Mouse (Mus musculus) limb, embryonic 12.5 days (tissue): ENCODE data around the gene Gbp6. TPM values are rescaled to one million over a fixed set of nuclear protein-coding genes. Genes with fewer than 3 reads are reported as not detected.
"Not testable (repeated sequence)": the region's sequence is repeated elsewhere in the genome, so short reads cannot be mapped to it uniquely, and the experiment has no call there.

Experiments used
- ATAC-seq: fragments of 200-750 bp; cut with Nextera tagmentation; 2 replicates; pipeline ENCODE4 v1.8.0; 2017; ENCODE audit warnings: low read depth, moderate TSS enrichment; ENCODE audit not compliant: insufficient number of reproducible peaks, insufficient read depth, low FRiP score, low TSS enrichment
- H3K27ac ChIP-seq: fragments of 300-500 bp; sonication (generic); 2 replicates; pipeline ENCODE4 v1.5.1; 2016; ENCODE audit warnings: mild to moderate bottlenecking, moderate library complexity
- H3K27me3 ChIP-seq: fragments of 300-500 bp; sonication (generic); 2 replicates; pipeline ENCODE4 v1.6.1; 2016; ENCODE audit warnings: mild to moderate bottlenecking, moderate library complexity
- H3K36me3 ChIP-seq: fragments of 300-500 bp; sonication (generic); 2 replicates; pipeline ENCODE4 v1.6.1; 2016; ENCODE audit warnings: mild to moderate bottlenecking, moderate library complexity
- H3K4me1 ChIP-seq: fragments of 300-500 bp; sonication (generic); replicated peaks from 2 replicates; pipeline ENCODE4 v1.6.1; 2016
- H3K4me2 ChIP-seq: fragments of 300-500 bp; sonication (generic); 2 replicates; pipeline ENCODE4 v1.6.1; 2016; ENCODE audit warnings: mild to moderate bottlenecking, moderate library complexity
- H3K4me3 ChIP-seq: fragments of 300-500 bp; sonication (generic); replicated peaks from 2 replicates; pipeline ENCODE4 v1.5.1; 2016; ENCODE audit warnings: mild to moderate bottlenecking
- H3K9ac ChIP-seq: fragments of 300-500 bp; sonication (generic); replicated peaks from 2 replicates; pipeline ENCODE4 v1.6.1; 2016; ENCODE audit warnings: mild to moderate bottlenecking, moderate library complexity
- H3K9me3 ChIP-seq: fragments of 300-500 bp; sonication (generic); 2 replicates; pipeline ENCODE4 v1.6.1; 2016; ENCODE audit warnings: mild to moderate bottlenecking, moderate library complexity
- WGBS: fragments of 180-500 bp; shearing (Covaris S2); methylation state at CpG from one replicate; pipeline ENCODE4 v1.1.7; 2016; 5-methylcytosine and 5-hydroxymethylcytosine counted together
- polyA plus RNA-seq: library from polyadenylated mRNA; unstranded; fragments of >200 nt; fragmentation: Nextera tagmentation; extraction: Ambion mirVana; gene quantifications from 2 replicates; pipeline ENCODE4 v1.2.1, GENCODE M21; 2016

Gene Gbp6
- polyA plus RNA-seq: 0.24 and 0.40 TPM in 2 replicates

DNA sequence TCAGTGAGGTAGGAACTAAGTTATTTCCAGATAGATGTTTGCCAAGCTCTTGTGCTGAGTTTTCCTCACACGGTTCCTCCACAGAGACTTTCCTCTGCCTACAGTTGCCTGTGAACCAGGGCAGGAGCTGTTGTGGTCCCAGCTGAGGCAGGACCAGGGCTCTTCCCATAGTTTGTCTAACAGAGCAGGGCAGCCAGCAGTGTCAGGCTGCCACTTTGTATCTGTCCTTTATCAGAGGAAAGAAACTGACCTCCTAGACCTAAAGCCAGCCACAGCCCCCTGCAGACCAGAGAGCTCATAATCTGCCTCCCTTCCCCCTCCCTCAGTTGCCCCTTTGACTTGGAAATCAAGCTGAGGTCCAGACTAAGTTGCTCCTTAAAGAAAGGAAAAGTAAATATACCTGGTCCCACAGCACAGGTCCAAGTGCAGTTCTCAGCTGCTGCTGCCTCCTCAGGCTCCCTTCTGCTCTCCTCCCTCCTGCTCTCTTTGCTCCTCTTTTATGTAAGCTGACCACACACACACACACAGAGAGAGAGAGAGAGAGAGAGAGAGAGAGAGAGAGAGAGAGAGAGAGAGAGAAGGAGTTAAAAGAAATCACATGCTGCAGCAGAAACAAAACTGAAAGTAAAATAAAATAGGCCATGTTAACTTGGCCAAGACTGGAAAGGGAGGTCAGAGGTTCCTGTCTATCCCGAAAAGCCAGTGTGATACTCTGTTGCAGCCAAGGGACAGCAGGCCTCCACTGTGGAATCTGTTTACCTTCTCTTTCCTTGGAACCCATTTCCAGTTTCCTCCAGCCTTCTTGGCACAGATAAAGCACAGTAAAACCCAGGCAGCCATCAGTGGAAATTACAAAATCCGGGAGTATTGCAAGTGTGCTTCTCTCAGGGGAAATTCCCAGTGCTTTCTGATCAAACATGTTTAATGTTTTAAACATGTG, at the start of gene Gbp6, which contains the start of gene Gm43302:
Gbp6 (minus strand) TSS at position 473 of the 940 bp plus-strand sequence.
Gm43302 (minus strand) TSS at position 470 of the 940 bp plus-strand sequence.
- H3K27ac ChIP-seq, H3K4me1 ChIP-seq, H3K9me3 ChIP-seq, H3K4me2 ChIP-seq, H3K4me3 ChIP-seq, H3K27me3 ChIP-seq, ATAC-seq, H3K36me3 ChIP-seq, H3K9ac ChIP-seq: not testable (repeated sequence)
- WGBS: 48% methylated on average over 3 of the region's 3 CpGs

DNA sequence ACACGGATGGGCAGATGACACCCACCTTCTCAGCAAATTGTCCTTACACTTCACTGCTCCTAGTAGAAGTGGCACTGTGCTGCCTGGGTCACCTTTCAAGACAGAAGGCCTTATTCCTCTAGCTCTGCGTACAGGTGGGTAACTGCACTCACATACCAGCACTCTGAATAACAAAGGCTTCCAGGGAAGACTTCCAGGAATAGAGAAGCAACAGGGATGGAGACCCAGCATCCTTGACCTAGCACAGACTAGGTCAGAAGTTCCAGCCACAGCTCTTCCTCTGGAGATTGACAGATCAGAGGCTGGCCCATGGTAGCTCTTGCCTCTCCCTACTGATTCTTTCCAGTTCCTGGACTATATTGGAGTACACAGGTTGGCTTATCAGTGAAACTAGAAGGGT, 47.8 kb upstream of the Gbp6 start:
- Histone ChIP-seq H3K4me2 (no peak overlapping the region), H3K9ac (no peak overlapping the region), H3K9me3 (no peaks in the 10 kb centered on the region), H3K4me3 (no peak overlapping the region), H3K27ac (no peak overlapping the region), H3K27me3 (no peaks in the 10 kb centered on the region), H3K4me1 (no peaks in the 10 kb centered on the region), H3K36me3 (no peaks in the 10 kb centered on the region)
- 72% methylated on average over 2 of the region's 2 CpGs for WGBS
- no peak for ATAC-seq

DNA sequence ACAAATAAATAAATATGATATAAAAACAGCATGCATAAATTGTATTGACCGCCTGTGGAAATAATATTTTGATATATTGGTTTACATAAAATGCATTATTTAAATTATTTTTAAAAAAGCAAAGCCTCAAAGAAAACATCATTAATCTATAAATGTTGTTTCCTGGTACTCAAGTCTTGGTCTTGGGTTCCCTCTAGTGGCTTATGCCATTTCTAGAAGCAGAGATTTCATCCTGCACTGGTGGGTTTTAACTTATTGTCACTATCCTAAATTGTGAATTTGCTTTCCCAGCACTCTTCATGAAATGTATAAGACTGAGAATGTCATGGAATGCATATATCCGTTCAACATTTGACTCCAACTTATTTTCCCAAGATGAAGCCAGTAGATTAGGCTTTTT, 29.0 kb upstream of the Gbp6 start:
- H3K4me1 ChIP-seq: no peaks in the 10 kb centered on the region
- no peak for ATAC-seq
- no peak overlapping the region for H3K4me3 ChIP-seq
- no peaks in the 10 kb centered on the region for H3K36me3 ChIP-seq
- no peaks in the 10 kb centered on the region for H3K27me3 ChIP-seq
- no peaks in the 10 kb centered on the region for H3K9me3 ChIP-seq
- no peak overlapping the region for H3K27ac ChIP-seq
- WGBS: 66% methylated on average over 2 of the region's 2 CpGs
- no peak overlapping the region for H3K9ac ChIP-seq
- H3K4me2 ChIP-seq: no peak overlapping the region

DNA sequence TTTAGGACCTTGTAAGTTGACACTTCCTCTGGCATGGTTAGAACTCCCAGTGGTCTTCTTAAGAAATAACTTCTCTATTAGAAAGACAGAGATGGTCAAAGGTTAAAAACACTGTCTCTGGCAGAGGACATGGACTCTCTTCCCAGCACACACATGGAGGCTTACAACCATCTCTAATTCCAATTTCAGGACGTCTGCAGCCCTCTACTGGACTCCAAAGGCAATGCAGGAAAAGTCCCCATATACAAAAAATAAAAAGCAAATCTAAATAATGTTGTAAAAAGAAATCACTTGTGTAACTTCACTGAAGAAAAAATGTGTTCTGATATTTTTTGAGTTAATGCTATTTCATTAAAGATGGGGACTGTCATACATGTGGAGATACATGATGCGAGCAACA, 17.4 kb upstream of the Gbp6 start:
- 72% methylated on average over 2 of the region's 2 CpGs for WGBS

DNA sequence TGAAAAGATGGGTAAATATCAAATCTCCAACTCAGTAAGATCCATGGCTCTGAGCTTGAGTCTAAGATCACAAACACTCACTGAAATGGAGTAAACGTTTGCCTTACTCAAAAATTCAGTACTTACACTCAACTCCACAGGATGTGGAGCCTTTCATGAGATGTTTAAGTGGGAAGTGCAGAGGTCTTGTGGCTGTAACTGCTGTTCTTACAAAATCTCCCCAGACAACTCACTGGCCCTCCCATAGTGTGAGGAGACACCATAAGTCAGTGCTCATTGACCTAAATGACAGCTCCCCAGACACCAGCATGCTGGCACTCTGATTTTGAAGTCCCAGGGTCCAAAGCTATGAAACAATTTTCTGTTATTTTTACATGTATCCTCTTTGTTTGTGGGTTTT, 15.7 kb upstream of the Gbp6 start:
- WGBS: 64% methylated on average over 1 of the region's 1 CpGs
- H3K9ac ChIP-seq, H3K4me1 ChIP-seq, H3K36me3 ChIP-seq, H3K9me3 ChIP-seq, H3K27ac ChIP-seq, H3K4me2 ChIP-seq, H3K27me3 ChIP-seq, ATAC-seq, H3K4me3 ChIP-seq: not testable (repeated sequence)

More for the DNA sequence above, 17.4 kb upstream of the Gbp6 start:
- H3K4me2 ChIP-seq: no peak overlapping the region
- H3K4me3 ChIP-seq: no peak overlapping the region
- H3K27ac ChIP-seq: no peak overlapping the region
- no peaks in the 10 kb centered on the region for H3K9me3 ChIP-seq
- H3K27me3 ChIP-seq: no peaks in the 10 kb centered on the region
- H3K9ac ChIP-seq: no peak overlapping the region
- no peaks in the 10 kb centered on the region for H3K4me1 ChIP-seq
- no peak for ATAC-seq
- no peaks in the 10 kb centered on the region for H3K36me3 ChIP-seq

DNA sequence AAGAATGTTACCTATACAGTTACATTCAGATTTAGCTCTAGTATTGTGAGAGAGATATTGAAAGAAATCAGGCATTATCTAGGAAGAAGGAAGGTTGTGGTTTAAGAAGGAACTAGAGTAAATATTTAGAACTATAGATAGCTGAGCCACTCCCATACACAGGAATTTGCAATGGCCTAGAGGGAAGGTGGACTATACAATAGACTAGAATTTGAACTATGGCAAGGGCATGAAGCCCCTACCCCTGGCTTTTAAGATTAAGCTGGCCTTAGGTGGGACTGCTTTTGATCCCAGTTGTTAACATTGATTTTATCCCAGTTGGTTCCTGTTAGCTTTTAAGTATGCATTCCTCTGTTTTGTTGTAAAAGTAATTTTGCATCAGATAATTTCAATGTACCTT, 13.4 kb upstream of the Gbp6 start:
- H3K9ac ChIP-seq, ATAC-seq, H3K4me2 ChIP-seq, H3K27ac ChIP-seq, H3K4me1 ChIP-seq, H3K27me3 ChIP-seq, H3K4me3 ChIP-seq, H3K9me3 ChIP-seq, H3K36me3 ChIP-seq: not testable (repeated sequence)

DNA sequence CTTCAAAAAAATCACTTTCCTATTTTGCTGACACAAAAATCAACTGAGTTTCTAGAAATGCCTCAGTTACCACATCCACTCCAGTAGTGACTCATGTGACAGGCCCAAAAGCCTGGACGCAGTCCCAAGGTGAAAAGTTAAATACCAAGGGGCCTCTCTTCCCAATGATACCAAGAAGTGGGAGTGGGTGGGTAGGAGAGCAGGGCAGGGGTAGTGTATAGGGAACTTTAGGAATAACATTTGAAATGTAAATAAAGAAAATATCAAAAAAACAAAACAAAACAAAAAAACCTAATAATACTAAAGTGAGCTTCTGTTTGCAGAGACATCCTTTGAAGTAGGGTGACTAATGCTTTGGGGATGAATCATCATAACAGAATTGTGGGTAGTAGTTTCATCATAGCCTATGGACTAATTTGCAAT, 12.7 kb upstream of the Gbp6 start:
- no peak overlapping the region for H3K4me3 ChIP-seq
- ATAC-seq: no peak
- no peaks in the 10 kb centered on the region for H3K27me3 ChIP-seq
- H3K4me1 ChIP-seq: no peaks in the 10 kb centered on the region
- H3K36me3 ChIP-seq: no peaks in the 10 kb centered on the region
- no peaks in the 10 kb centered on the region for H3K9me3 ChIP-seq
- no peak overlapping the region for H3K9ac ChIP-seq
- no peak overlapping the region for H3K4me2 ChIP-seq
- H3K27ac ChIP-seq: no peak overlapping the region
- WGBS: 90% methylated on average over 1 of the region's 1 CpGs

DNA sequence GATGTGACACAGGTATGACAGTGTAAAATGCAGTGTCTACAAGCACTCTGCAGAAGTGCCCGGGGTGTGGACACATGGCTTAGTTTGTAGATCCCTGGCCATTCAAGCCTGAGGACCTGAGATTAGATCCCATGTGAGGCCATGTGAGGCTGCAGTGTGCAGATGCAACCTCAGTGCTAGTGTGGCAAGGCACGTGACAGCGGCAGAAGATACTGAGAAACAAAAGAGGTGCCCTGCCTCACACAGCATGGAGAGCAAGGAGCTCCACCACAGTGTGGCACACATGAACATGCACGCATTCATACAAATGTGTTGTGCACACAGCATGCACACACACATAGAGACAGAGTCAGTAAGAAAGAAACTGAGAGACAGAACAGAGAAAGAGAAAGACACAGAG, 12.2 kb upstream of the Gbp6 start:
- H3K4me2 ChIP-seq, H3K27me3 ChIP-seq, H3K9ac ChIP-seq, ATAC-seq, H3K4me3 ChIP-seq, H3K4me1 ChIP-seq, H3K9me3 ChIP-seq, H3K36me3 ChIP-seq, H3K27ac ChIP-seq: not testable (repeated sequence)
- 88% methylated on average over 4 of the region's 4 CpGs for WGBS

DNA sequence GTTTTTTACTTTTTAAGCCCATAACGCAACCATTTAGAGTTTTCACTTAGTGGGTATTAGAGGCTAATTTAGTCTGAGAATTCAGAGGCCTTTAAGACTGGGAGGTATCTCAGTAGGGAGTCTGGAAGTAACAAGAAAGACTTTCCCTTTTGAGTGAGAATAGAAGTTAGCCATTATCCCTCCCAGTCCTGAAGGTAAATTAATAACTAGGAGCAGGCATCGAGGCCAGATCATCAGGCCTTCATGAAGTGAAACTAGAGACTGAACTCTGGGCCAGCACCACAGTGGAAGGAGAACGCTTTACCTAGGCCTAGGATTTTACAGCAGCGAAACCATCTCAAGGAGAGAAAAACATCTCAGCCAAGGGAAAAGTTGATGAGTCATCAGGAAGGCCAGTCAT, 8.5 kb upstream of the Gbp6 start:
- no peaks in the 10 kb centered on the region for H3K4me1 ChIP-seq
- H3K36me3 ChIP-seq: no peaks in the 10 kb centered on the region
- H3K4me2 ChIP-seq: no peak overlapping the region
- H3K9me3 ChIP-seq: no peaks in the 10 kb centered on the region
- 62% methylated on average over 4 of the region's 4 CpGs for WGBS
- no peak overlapping the region for H3K9ac ChIP-seq
- no peak for ATAC-seq
- no peak overlapping the region for H3K4me3 ChIP-seq
- no peaks in the 10 kb centered on the region for H3K27me3 ChIP-seq
- no peak overlapping the region for H3K27ac ChIP-seq

DNA sequence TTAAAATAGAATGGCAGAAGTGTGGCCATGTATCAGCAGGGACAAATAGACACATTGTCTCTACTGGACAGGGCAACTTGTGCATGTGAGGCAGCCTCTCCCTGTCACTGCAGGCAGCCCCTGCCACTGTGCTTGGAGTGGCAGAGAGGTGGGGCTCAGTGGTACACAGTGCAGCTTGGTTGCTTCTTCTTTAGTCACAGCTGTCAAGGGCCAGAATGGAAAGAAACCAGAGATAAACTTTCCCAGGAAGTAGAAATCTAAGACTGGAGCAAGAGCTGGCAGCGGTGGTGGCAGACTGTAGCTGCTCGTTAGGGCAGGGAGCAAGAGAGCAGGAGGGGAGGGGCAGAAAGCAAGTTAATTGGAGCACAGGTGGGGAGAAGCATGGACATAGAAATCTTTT, 8.0 kb upstream of the Gbp6 start:
- Histone ChIP-seq H3K4me2 (no peak overlapping the region), H3K36me3 (no peaks in the 10 kb centered on the region), H3K4me3 (no peak overlapping the region), H3K27me3 (no peaks in the 10 kb centered on the region), H3K9me3 (no peaks in the 10 kb centered on the region), H3K4me1 (no peaks in the 10 kb centered on the region), H3K27ac (no peak overlapping the region), H3K9ac (no peak overlapping the region)
- ATAC-seq: no peak
- WGBS: 24% methylated on average over 2 of the region's 2 CpGs

DNA sequence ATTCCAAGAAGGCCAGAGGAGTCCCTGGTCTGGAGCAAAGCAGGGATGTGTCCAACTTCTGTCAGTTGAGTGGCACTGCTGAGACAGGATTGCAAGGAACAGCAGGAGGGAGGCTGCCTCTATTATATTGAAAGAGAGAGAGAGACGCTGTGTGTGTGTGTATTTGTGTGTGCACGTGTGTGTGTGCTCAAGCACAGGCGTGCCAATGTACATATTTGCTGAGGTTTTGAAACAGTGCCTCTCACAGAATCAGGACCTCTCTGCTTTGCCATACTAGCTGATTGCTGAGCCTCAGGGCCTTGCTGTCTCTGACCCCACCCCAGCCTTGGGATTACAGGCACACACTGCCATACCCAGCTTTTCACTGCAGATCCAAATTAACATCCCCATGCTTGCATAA, 2.2 kb upstream of the Gbp6 start:
- Histone ChIP-seq H3K36me3 (no peaks in the 10 kb centered on the region), H3K4me1 (0 out of 2 replicates have a peak, but pooled peaks cover 4% of the 10 kb centered on the region), H3K4me3 (no peak overlapping the region), H3K27ac (no peak overlapping the region), H3K9me3 (no peaks in the 10 kb centered on the region), H3K9ac (no peak overlapping the region), H3K4me2 (no peak overlapping the region), H3K27me3 (no peaks in the 10 kb centered on the region)
- ATAC-seq: no peak
- 91% methylated on average over 3 of the region's 3 CpGs for WGBS

DNA sequence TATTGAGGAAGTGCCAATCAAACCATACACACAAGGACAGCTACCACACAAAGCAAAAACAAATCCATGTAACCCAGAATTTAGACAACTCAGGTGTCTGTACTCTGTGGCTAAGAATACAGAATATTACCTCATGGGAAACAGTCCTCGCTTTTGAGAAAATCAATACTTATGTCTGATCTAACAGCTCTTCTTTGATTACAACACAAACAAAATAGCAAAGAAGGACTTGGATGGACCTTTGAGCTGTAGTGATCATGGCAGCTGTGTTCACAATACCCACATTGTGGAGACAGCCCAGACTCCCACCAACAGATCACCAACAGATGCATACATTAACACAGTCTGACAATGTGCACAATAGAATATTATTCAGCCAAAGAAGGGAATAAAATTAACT, 1.0 kb downstream of the Gbp6 start:
- no peak overlapping the region for H3K27ac ChIP-seq
- ATAC-seq: no peak
- no peaks in the 10 kb centered on the region for H3K27me3 ChIP-seq
- H3K4me2 ChIP-seq: no peak overlapping the region
- 0 out of 2 replicates have a peak, but pooled peaks cover 4% of the 10 kb centered on the region for H3K4me1 ChIP-seq
- H3K9ac ChIP-seq: no peak overlapping the region
- WGBS: 97% methylated on average over 1 of the region's 1 CpGs
- H3K4me3 ChIP-seq: no peak overlapping the region
- no peaks in the 10 kb centered on the region for H3K9me3 ChIP-seq
- H3K36me3 ChIP-seq: no peaks in the 10 kb centered on the region
